Mouse (Mus musculus) myocyte (in vitro differentiated cells): Measurements from ENCODE around the gene Ube2g2.

Experiments used
- POLR2A ChIP-seq: IDR thresholded peaks from one replicate; pipeline ENCODE4 v1.6.1; 2011; ENCODE audit warnings: low read depth, mild to moderate bottlenecking, control low read depth, moderate library complexity; ENCODE audit not compliant: insufficient read length
- POLR2AphosphoS2 ChIP-seq: IDR thresholded peaks from one replicate; pipeline ENCODE4 v1.6.1; 2011; ENCODE audit warnings: low read depth, control low read depth; ENCODE audit not compliant: insufficient read length

- TF ChIP-seq POLR2A (no peak), POLR2AphosphoS2 (no peak)
Measured at GRCm38 (mm10) chr10:77685895-77686664, 64.0 kb downstream of the Ube2g2 start, which contains the start of gene Tspear.
